Mouse (Mus musculus): ENCODE results near the gene Cd40.

- no peak for TF ChIP-seq GATA1 (IDR thresholded peaks at IDR 0.05; ENCODE audit: low read length)
- TF ChIP-seq TAL1 (IDR thresholded peaks at IDR 0.05; ENCODE audit: low read length): no peak
Observed at GRCm38 (mm10) chr2:165120765-165121164, 65.3 kb downstream of the Cd40 start.

All from erythroblast, embryonic 14.5 days (primary cell).